Mouse (Mus musculus) megakaryocyte, embryonic 14.5 days (primary cell): ENCODE data around the gene Als2. TPM values are rescaled to one million over a fixed set of nuclear protein-coding genes. Genes with fewer than 3 reads are reported as not detected.

Experiments
- H3K27me3 ChIP-seq: replicated peaks from 2 replicates; pipeline ENCODE3; 2012; ENCODE audit warnings: inconsistent platforms
- H3K36me3 ChIP-seq: replicated peaks from 2 replicates; pipeline ENCODE3; 2012; ENCODE audit warnings: low read length, inconsistent platforms, mixed read lengths
- H3K4me1 ChIP-seq: 2 replicates; pipeline ENCODE4 v1.6.1; 2012; ENCODE audit warnings: inconsistent platforms
- H3K4me3 ChIP-seq: replicated peaks from 2 replicates; pipeline ENCODE3; 2012; ENCODE audit warnings: moderate library complexity, mild to moderate bottlenecking, inconsistent platforms
- H3K9me3 ChIP-seq: 2 replicates; pipeline ENCODE4 v1.6.1; 2012; ENCODE audit warnings: inconsistent platforms
- FLI1 ChIP-seq: IDR thresholded peaks from 2 replicates; pipeline ENCODE4 v1.6.1; 2012; ENCODE audit warnings: low read length, inconsistent platforms, mixed read lengths
- GATA1 ChIP-seq: IDR thresholded peaks from 3 replicates; pipeline ENCODE4 v1.6.1; 2012; ENCODE audit warnings: mixed read lengths, low read length, inconsistent platforms, borderline replicate concordance
- polyA plus RNA-seq: library from polyadenylated mRNA; stranded (reverse); fragments of >175 nt; gene quantifications from 2 replicates; pipeline ENCODE4 v1.2.3, GENCODE M21; 2012; ENCODE audit warnings: low replicate concordance; ENCODE audit not compliant: insufficient read depth

The Als2 gene
- polyA plus RNA-seq, 1 experiment = 0.69 TPM

- TF ChIP-seq FLI1 = no peak
- no peak for TF ChIP-seq GATA1
- H3K4me1 ChIP-seq = peaks cover 21% of the 10 kb centered on the region
- peaks cover under 1% of the 10 kb centered on the region for H3K36me3 ChIP-seq
- H3K9me3 ChIP-seq = no peaks in the 10 kb centered on the region
- H3K4me3 ChIP-seq = no peak overlapping the region
- peaks cover 2% of the 10 kb centered on the region for H3K27me3 ChIP-seq
These were observed 79.2 kb downstream of the Als2 start for GRCm38 (mm10) chr1:59157846-59158245.

- no peak overlapping the region for H3K4me3 ChIP-seq
- no peak for TF ChIP-seq FLI1
- TF ChIP-seq GATA1 = no peak
- H3K4me1 ChIP-seq = peaks cover 7% of the 10 kb centered on the region
- no peaks in the 10 kb centered on the region for H3K9me3 ChIP-seq
- H3K27me3 ChIP-seq = peaks cover 3% of the 10 kb centered on the region
- no peaks in the 10 kb centered on the region for H3K36me3 ChIP-seq
These were observed 84.7 kb downstream of the Als2 start for GRCm38 (mm10) chr1:59152346-59152745.

- peaks cover 7% of the 10 kb centered on the region for H3K4me1 ChIP-seq
- no peak overlapping the region for H3K4me3 ChIP-seq
- H3K9me3 ChIP-seq = no peaks in the 10 kb centered on the region
- TF ChIP-seq GATA1 (no peak), FLI1 (no peak)
- H3K27me3 ChIP-seq = peaks cover 3% of the 10 kb centered on the region
- no peaks in the 10 kb centered on the region for H3K36me3 ChIP-seq
These were observed 86.5 kb downstream of the Als2 start for GRCm38 (mm10) chr1:59150542-59150941.

DNA sequence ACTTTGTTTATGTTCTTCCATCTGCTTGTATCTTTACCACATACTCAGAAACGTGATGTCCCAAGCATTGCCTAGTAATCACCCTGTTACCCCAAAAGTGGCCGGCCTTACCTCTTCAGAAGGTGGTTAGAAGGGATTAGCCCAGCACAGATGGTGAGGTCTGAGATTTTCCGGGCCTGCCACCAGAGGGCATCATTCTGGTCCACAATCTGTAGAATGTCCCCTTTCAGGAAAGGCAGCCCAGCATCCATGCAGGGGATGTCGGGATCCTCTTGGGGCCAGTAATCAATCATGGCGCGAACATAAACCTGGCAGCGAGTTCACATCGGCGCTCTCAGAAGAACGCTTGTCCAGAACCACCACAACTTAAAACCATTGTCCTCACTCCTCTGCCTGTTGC is 92.5 kb downstream of the Als2 start:
- Histone ChIP-seq H3K27me3 (peaks cover 3% of the 10 kb centered on the region), H3K9me3 (no peaks in the 10 kb centered on the region), H3K4me3 (no peak overlapping the region), H3K36me3 (no peaks in the 10 kb centered on the region), H3K4me1 (peaks cover 13% of the 10 kb centered on the region)
- TF ChIP-seq FLI1 (no peak), GATA1 (no peak)

GRCm38 (mm10) chr1:59142809-59143208 is 94.2 kb downstream of the Als2 start:
- H3K9me3 ChIP-seq = no peaks in the 10 kb centered on the region
- peaks cover 18% of the 10 kb centered on the region for H3K4me1 ChIP-seq
- H3K4me3 ChIP-seq = no peak overlapping the region
- no peak for TF ChIP-seq FLI1
- TF ChIP-seq GATA1 = no peak
- peaks cover 2% of the 10 kb centered on the region for H3K27me3 ChIP-seq
- H3K36me3 ChIP-seq = no peaks in the 10 kb centered on the region

DNA sequence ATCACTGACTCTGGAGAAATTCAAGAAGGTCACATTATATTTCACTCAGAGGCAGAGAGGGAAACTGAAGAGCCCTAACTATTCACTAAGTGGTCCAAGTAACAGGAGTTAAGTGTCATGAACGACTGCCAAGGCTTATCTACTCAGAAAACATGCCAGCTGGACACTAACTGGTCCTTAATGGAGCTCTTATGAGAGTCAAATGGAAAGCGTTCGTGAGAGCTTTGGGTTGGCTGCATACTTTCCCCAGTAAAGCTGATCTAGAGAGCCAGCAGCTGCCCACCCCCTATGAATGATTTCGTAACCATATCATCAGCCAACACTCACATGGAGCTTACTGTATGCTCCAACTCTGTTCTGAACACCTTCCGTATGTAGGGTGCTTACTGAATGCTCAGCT is 102.6 kb downstream of the Als2 start:
- TF ChIP-seq FLI1 (no peak), GATA1 (no peak)
- Histone ChIP-seq H3K4me1 (peaks cover 13% of the 10 kb centered on the region), H3K9me3 (no peaks in the 10 kb centered on the region), H3K27me3 (peaks cover 10% of the 10 kb centered on the region), H3K4me3 (no peak overlapping the region), H3K36me3 (no peaks in the 10 kb centered on the region)

GRCm38 (mm10) chr1:59128879-59129278 is 108.2 kb downstream of the Als2 start:
- H3K9me3 ChIP-seq = no peaks in the 10 kb centered on the region
- no peaks in the 10 kb centered on the region for H3K36me3 ChIP-seq
- TF ChIP-seq GATA1 = no peak
- TF ChIP-seq FLI1 = no peak
- H3K27me3 ChIP-seq = peaks cover 11% of the 10 kb centered on the region
- no peak overlapping the region for H3K4me3 ChIP-seq
- H3K4me1 ChIP-seq = no peaks in the 10 kb centered on the region

- peaks cover 7% of the 10 kb centered on the region; the same call in 1 of the 2 replicates for H3K4me1 ChIP-seq
- H3K4me3 ChIP-seq = no peak overlapping the region
- H3K27me3 ChIP-seq = peaks cover 7% of the 10 kb centered on the region
- no peak for TF ChIP-seq FLI1
- no peak for TF ChIP-seq GATA1
- no peaks in the 10 kb centered on the region for H3K9me3 ChIP-seq
- H3K36me3 ChIP-seq = no peaks in the 10 kb centered on the region
These were observed 111.5 kb downstream of the Als2 start for GRCm38 (mm10) chr1:59125558-59125957.

DNA sequence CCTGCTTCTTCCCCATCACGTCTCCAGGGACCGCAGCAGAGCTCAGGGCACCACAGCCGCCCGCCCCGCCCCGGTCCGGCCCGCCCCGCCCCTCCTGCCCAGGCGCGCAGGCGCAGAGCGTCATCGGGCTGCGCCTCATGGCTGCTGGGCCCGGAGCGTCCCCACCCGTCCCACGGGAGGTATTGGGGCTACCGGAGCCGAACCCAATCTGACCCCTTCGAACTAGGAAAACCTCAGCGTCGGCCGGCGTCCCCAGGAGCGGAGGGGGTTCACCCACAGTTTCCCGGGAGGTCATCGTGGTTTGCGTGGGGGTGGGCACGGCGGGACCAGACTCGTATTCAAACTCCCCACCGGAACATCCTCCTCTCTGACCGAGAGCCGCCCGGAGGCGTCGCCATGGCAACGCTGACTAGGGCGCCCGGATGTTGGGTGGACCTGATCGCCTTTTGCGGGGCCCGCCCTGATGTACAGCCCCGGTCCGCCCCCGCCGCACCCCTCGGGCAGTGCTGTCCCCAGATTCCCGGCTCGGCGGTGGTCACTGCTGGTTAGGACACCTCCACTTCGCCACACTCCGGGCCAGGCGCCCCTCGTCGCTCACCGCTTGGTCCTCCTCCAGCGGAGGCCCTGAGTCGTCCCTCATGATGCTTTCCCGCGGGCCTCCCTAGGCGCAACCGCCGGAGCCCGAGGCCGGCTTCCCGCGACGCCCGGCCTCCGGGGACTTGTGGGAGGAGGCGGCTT is 117.1 kb downstream of the Als2 start, which contains the start of gene Tmem237:
Tmem237 (minus strand) TSS at position 689 of the 738 bp plus-strand sequence.
- H3K9me3 ChIP-seq = no peaks in the 10 kb centered on the region
- peaks cover 18% of the 10 kb centered on the region for H3K36me3 ChIP-seq
- H3K4me1 ChIP-seq = peaks cover 24% of the 10 kb centered on the region; the same call in 1 of the 2 replicates
- peaks cover under 1% of the 10 kb centered on the region for H3K27me3 ChIP-seq
- TF ChIP-seq GATA1 = no peak
- TF ChIP-seq FLI1 = no peak
- peak within 1 kb of the TSS; percentile 96 for H3K4me3 ChIP-seq

Other genes starting within 250 kb of the Als2 start
- not detected in 2 replicates for gene C2cd6, start 142.3 kb downstream of the Als2 start, polyA plus RNA-seq
- gene Tmem237, start 116.8 kb downstream of the Als2 start, polyA plus RNA-seq = 5.0 TPM in 1 of 2 replicates, not detected in the other
- 0.12 TPM in 1 of 2 replicates, not detected in the other for gene Mpp4, start 73.8 kb downstream of the Als2 start, polyA plus RNA-seq
- not detected in 2 replicates for gene Cdk15, start 19.7 kb upstream of the Als2 start, polyA plus RNA-seq
- 0.31 and 0.60 TPM in 2 replicates for gene Fzd7, start 245.2 kb upstream of the Als2 start, polyA plus RNA-seq